Mouse (Mus musculus) heart, embryonic 14.5 days (tissue): ENCODE measurements around the gene Nans. TPM values are rescaled to one million over a fixed set of nuclear protein-coding genes. Genes with fewer than 3 reads are reported as not detected.
A peak's percentile ranks its signal among the peaks of the same experiment; 100 is the strongest.

Experiments used
- ATAC-seq: fragments of 200-750 bp; cut with Nextera tagmentation; 2 replicates; pipeline ENCODE4 v1.8.0; 2017; ENCODE audit warnings: low read depth, moderate TSS enrichment; ENCODE audit not compliant: insufficient number of reproducible peaks, insufficient read depth, low FRiP score
- H3K27ac ChIP-seq, 2 experiments: fragments of 200-500 bp in 1 of 2; fragments of 300-500 bp in 1 of 2; sonication (generic) in 1 of 2; replicated peaks in 1 of 2; 2 replicates each; pipeline ENCODE4 v1.5.1; 2012 to 2014; ENCODE audit warnings: low read depth in 2 of 2, low read length in 2 of 2, control low read depth in 1 of 2, mild to moderate bottlenecking in 1 of 2, mixed read lengths in 1 of 2; ENCODE audit not compliant: control insufficient read depth in 1 of 2, insufficient read depth in 1 of 2
- H3K27me3 ChIP-seq: fragments of 300-500 bp; sonication (generic); 2 replicates; pipeline ENCODE4 v1.6.1; 2014; ENCODE audit warnings: mild to moderate bottlenecking, low read length, control low read depth; ENCODE audit not compliant: control insufficient read depth, insufficient read depth
- H3K36me3 ChIP-seq: fragments of 300-500 bp; sonication (generic); 2 replicates; pipeline ENCODE4 v1.6.1; 2014; ENCODE audit warnings: mild to moderate bottlenecking, control low read depth, low read length, mixed read lengths; ENCODE audit not compliant: control insufficient read depth, insufficient read depth
- H3K4me1 ChIP-seq, 2 experiments: fragments of 200-500 bp in 1 of 2; fragments of 300-500 bp in 1 of 2; sonication (generic) in 1 of 2; 2 replicates each; pipeline ENCODE4 v1.6.1; 2012 to 2014; ENCODE audit warnings: low read length in 2 of 2, control low read depth in 1 of 2, mixed read lengths in 1 of 2; ENCODE audit not compliant: control insufficient read depth in 2 of 2, insufficient read depth in 2 of 2
- H3K4me2 ChIP-seq: fragments of 300-500 bp; sonication (generic); 2 replicates; pipeline ENCODE4 v1.6.1; 2014; ENCODE audit warnings: mild to moderate bottlenecking, low read length
- H3K4me3 ChIP-seq, 2 experiments: fragments of 200-500 bp in 1 of 2; fragments of 300-500 bp in 1 of 2; sonication (generic) in 1 of 2; 2 replicates each; pipeline ENCODE4 v1.5.1; 2012 to 2014; ENCODE audit warnings: low read length in 2 of 2, mild to moderate bottlenecking in 2 of 2, control low read depth in 1 of 2, low read depth in 1 of 2, moderate library complexity in 1 of 2; ENCODE audit not compliant: control insufficient read depth in 1 of 2, insufficient read depth in 1 of 2
- H3K9ac ChIP-seq: fragments of 300-500 bp; sonication (generic); 2 replicates; pipeline ENCODE4 v1.6.1; 2014; ENCODE audit warnings: mild to moderate bottlenecking, low read length
- H3K9me3 ChIP-seq: fragments of 300-500 bp; sonication (generic); 2 replicates; pipeline ENCODE4 v1.6.1; 2016; ENCODE audit warnings: low read length, control low read depth; ENCODE audit not compliant: control insufficient read depth
- WGBS: fragments of 180-500 bp; shearing (Covaris S2); extraction: QIAGEN DNeasy Blood & Tissue Kit; methylation state at CpG from one replicate; pipeline ENCODE4 v1.1.7; 2014; 5-methylcytosine and 5-hydroxymethylcytosine counted together
- polyA plus RNA-seq: library from polyadenylated mRNA; unstranded; fragments of >200 nt; fragmentation: Nextera tagmentation; extraction: Ambion mirVana; gene quantifications from 2 replicates; pipeline ENCODE4 v1.2.1, GENCODE M21; 2014

The Nans gene
- polyA plus RNA-seq, 1 experiment from 2014 or later = 48.6 TPM

GRCm38 (mm10) chr4:46526798-46527557, 37.9 kb downstream of the Nans start:
- 16% methylated on average over 17 of the region's 17 CpGs for WGBS
- Histone ChIP-seq H3K4me1 (peaks cover 5% of the 10 kb centered on the region in 2 experiments), H3K9ac (peak overlapping the region; percentile 64), H3K4me2 (peak overlapping the region; percentile 76), H3K27me3 (peaks cover 20% of the 10 kb centered on the region), H3K36me3 (no peaks in the 10 kb centered on the region), H3K4me3 (peak overlapping the region; percentile 35 to 37), H3K9me3 (no peaks in the 10 kb centered on the region), H3K27ac (no peak overlapping the region; a peak in 1 of 4 replicates)
- ATAC-seq = 0 out of 2 replicates have a peak, but pooled peaks have one; percentile 48

- H3K4me2 ChIP-seq = peak overlapping the region; percentile 76
- H3K36me3 ChIP-seq = no peaks in the 10 kb centered on the region
- peak; percentile 57; the same call in 1 of the 2 replicates for ATAC-seq
- peaks cover 25% of the 10 kb centered on the region for H3K27me3 ChIP-seq
- 6% methylated on average over 6 of the region's 7 CpGs for whole genome bisulfite sequencing
- H3K4me3 ChIP-seq = peak overlapping the region; percentile 35 to 37
- H3K9ac ChIP-seq = peak overlapping the region; percentile 64
- peaks cover 5% of the 10 kb centered on the region in 2 experiments for H3K4me1 ChIP-seq
- no peaks in the 10 kb centered on the region for H3K9me3 ChIP-seq
- no peak overlapping the region; a peak in 1 of 4 replicates for H3K27ac ChIP-seq
Observed at GRCm38 (mm10) chr4:46527558-46527926, 38.5 kb downstream of the Nans start.

GRCm38 (mm10) chr4:46529722-46530121, 40.7 kb downstream of the Nans start:
- Histone ChIP-seq H3K4me2 (no peak overlapping the region), H3K36me3 (no peaks in the 10 kb centered on the region), H3K27me3 (peaks cover 29% of the 10 kb centered on the region), H3K27ac (no peak overlapping the region), H3K4me1 (peaks cover 5 to 10% of the 10 kb centered on the region in 2 experiments), H3K9ac (no peak overlapping the region), H3K4me3 (no peak overlapping the region), H3K9me3 (no peaks in the 10 kb centered on the region)
- 52% methylated on average over 7 of the region's 7 CpGs for WGBS
- no peak for ATAC-seq

GRCm38 (mm10) chr4:46532511-46532910, 43.5 kb downstream of the Nans start:
- Histone ChIP-seq H3K36me3 (no peaks in the 10 kb centered on the region), H3K4me1 (peaks cover 0 to 10% of the 10 kb centered on the region in 2 experiments; a peak in 2 of 4 replicates), H3K4me2 (no peak overlapping the region), H3K9ac (no peak overlapping the region), H3K27ac (no peak overlapping the region), H3K4me3 (no peak overlapping the region), H3K9me3 (no peaks in the 10 kb centered on the region), H3K27me3 (peaks cover 48% of the 10 kb centered on the region)
- 81% methylated on average over 2 of the region's 2 CpGs for WGBS
- ATAC-seq = no peak

GRCm38 (mm10) chr4:46532926-46533325, 43.9 kb downstream of the Nans start:
- Histone ChIP-seq H3K9me3 (no peaks in the 10 kb centered on the region), H3K27me3 (peaks cover 53% of the 10 kb centered on the region)
- WGBS = 62% methylated on average over 7 of the region's 7 CpGs

GRCm38 (mm10) chr4:46533934-46534720, 45.1 kb downstream of the Nans start:
- no peaks in the 10 kb centered on the region for H3K9me3 ChIP-seq
- no peak overlapping the region for H3K27ac ChIP-seq
- 10% methylated on average over 29 of the region's 29 CpGs for WGBS
- peak overlapping the region; percentile 61 for H3K4me2 ChIP-seq
- H3K4me3 ChIP-seq = peak overlapping the region; percentile 15 to 25
- peaks cover 64% of the 10 kb centered on the region for H3K27me3 ChIP-seq
- ATAC-seq = no peak
- H3K4me1 ChIP-seq = peaks cover 0 to 10% of the 10 kb centered on the region in 2 experiments; a peak in 2 of 4 replicates
- H3K36me3 ChIP-seq = no peaks in the 10 kb centered on the region
- H3K9ac ChIP-seq = no peak overlapping the region

More at GRCm38 (mm10) chr4:46532926-46533325, 43.9 kb downstream of the Nans start:
- Histone ChIP-seq H3K36me3 (no peaks in the 10 kb centered on the region), H3K4me2 (no peak overlapping the region), H3K9ac (no peak overlapping the region), H3K27ac (no peak overlapping the region), H3K4me1 (peaks cover 0 to 10% of the 10 kb centered on the region in 2 experiments; a peak in 2 of 4 replicates), H3K4me3 (no peak overlapping the region)
- no peak for ATAC-seq

- Histone ChIP-seq H3K27me3 (peaks cover 69% of the 10 kb centered on the region), H3K9me3 (no peaks in the 10 kb centered on the region), H3K27ac (no peak overlapping the region), H3K9ac (peak overlapping the region; percentile 57), H3K36me3 (no peaks in the 10 kb centered on the region), H3K4me1 (peaks cover 0 to 10% of the 10 kb centered on the region in 2 experiments; a peak in 2 of 4 replicates), H3K4me2 (peak overlapping the region; percentile 73), H3K4me3 (peak overlapping the region; percentile 48 to 51)
- no peak for ATAC-seq
- 6% methylated on average over 16 of the region's 16 CpGs for WGBS
Observed at GRCm38 (mm10) chr4:46535094-46535830, 46.2 kb downstream of the Nans start.
